Mouse (Mus musculus) Patski (cell line): ENCODE data around the gene Klhl29. TPM values are rescaled to one million over a fixed set of nuclear protein-coding genes. Genes with fewer than 3 reads are reported as not detected.
A peak's percentile ranks its signal among the peaks of the same experiment; 100 is the strongest.

Experiments used
- ATAC-seq: fragments of 100-300 bp; one replicate; pipeline ENCODE4 v1.8.0; 2021
- CTCF ChIA-PET: fragments of 350-600 bp; sonication (Branson Sonifier 250); formaldehyde crosslinking; loops from one replicate; lab custom pipeline; 2022; ENCODE audit warnings: inconsistent platforms; lab: Charles Lee
- POLR2A ChIA-PET: fragments of 350-600 bp; sonication (Branson Sonifier 250); formaldehyde crosslinking; loops from one replicate; lab custom pipeline; 2022; ENCODE audit warnings: antibody characterized with exemption, inconsistent platforms; lab: Charles Lee
- DNase-seq: peaks from one replicate; pipeline ENCODE4 v3.0.0-alpha.2; 2011; ENCODE audit warnings: low read depth, low spot score
- H3K27me3 ChIP-seq: fragments of 371-371 bp; one replicate; pipeline ENCODE4 v1.5.1; 2021
- CTCF ChIP-seq: fragments of 100-300 bp; IDR thresholded peaks from one replicate; pipeline ENCODE4 v1.5.1; 2021
- in situ Hi-C: fragments of 300-500 bp; cut with MboI; formaldehyde crosslinking; loops from 3 replicates; pipeline ENCODE4 v1.11.1; 2018; ENCODE audit warnings: low pct_unique_long_range_greater_than_20kb, mixed read lengths
- polyA plus RNA-seq: library from polyadenylated mRNA; unstranded; gene quantifications from one replicate; pipeline ENCODE4 v1.2.3, GENCODE M21; 2021

Klhl29 gene
- polyA plus RNA-seq, 1 experiment from 2014 or later, result 16.8 TPM

- TF ChIP-seq CTCF, result no peak
- in situ Hi-C loops, result no loop called here
- ChIA-PET CTCF (no interaction called here), POLR2A (no interaction called here)
- no peak for ATAC-seq
- H3K27me3 ChIP-seq, result no peaks in the 10 kb centered on the region
- no peak for DNase-seq
These were observed 192.9 kb downstream of the Klhl29 start for GRCm38 (mm10) chr12:5182586-5182985.

- H3K27me3 ChIP-seq, result no peaks in the 10 kb centered on the region
- in situ Hi-C loops, result no loop called here
- CTCF ChIA-PET, result no interaction called here
- no peak for TF ChIP-seq CTCF
- POLR2A ChIA-PET, result no interaction called here
- ATAC-seq, result peak; percentile 63
- no peak for DNase-seq
These were observed 193.3 kb downstream of the Klhl29 start for GRCm38 (mm10) chr12:5182165-5182564.

GRCm38 (mm10) chr12:5176716-5177341 lies 198.7 kb downstream of the Klhl29 start:
- ChIA-PET POLR2A (no interaction called here), CTCF (interaction anchor here (1.2 to 1.4 kb wide), 2 partner anchors 10 to 170 kb away, joined by 3 to 4 read pairs; no protein-coding TSS in a partner anchor)
- TF ChIP-seq CTCF, result no peak
- peak; percentile 92 for ATAC-seq
- H3K27me3 ChIP-seq, result no peaks in the 10 kb centered on the region
- in situ Hi-C loops, result no loop called here
- peak; percentile 64 for DNase-seq

GRCm38 (mm10) chr12:5166141-5166540 lies 209.3 kb downstream of the Klhl29 start:
- CTCF ChIA-PET, result no interaction called here
- TF ChIP-seq CTCF, result no peak
- DNase-seq, result no peak
- H3K27me3 ChIP-seq, result no peaks in the 10 kb centered on the region
- ATAC-seq, result no peak
- in situ Hi-C loops, result no loop called here
- POLR2A ChIA-PET, result no interaction called here

- no peaks in the 10 kb centered on the region for H3K27me3 ChIP-seq
- no peak for ATAC-seq
- POLR2A ChIA-PET, result no interaction called here
- in situ Hi-C loops, result no loop called here
- CTCF ChIA-PET, result no interaction called here
- DNase-seq, result no peak
- no peak for TF ChIP-seq CTCF
These were observed 210.1 kb downstream of the Klhl29 start for GRCm38 (mm10) chr12:5165411-5165810.

GRCm38 (mm10) chr12:5162672-5163071 lies 212.8 kb downstream of the Klhl29 start:
- TF ChIP-seq CTCF, result no peak
- ChIA-PET POLR2A (no interaction called here), CTCF (no interaction called here)
- DNase-seq (no peak), ATAC-seq (no peak)
- H3K27me3 ChIP-seq, result no peaks in the 10 kb centered on the region
- in situ Hi-C loops, result no loop called here

- ChIA-PET POLR2A (no interaction called here), CTCF (no interaction called here)
- DNase-seq, result no peak
- no peak for TF ChIP-seq CTCF
- in situ Hi-C loops, result no loop called here
- peak; percentile 35 for ATAC-seq
- H3K27me3 ChIP-seq, result no peaks in the 10 kb centered on the region
These were observed 213.9 kb downstream of the Klhl29 start for GRCm38 (mm10) chr12:5161631-5162030.

- DNase-seq, result no peak
- ChIA-PET CTCF (no interaction called here), POLR2A (no interaction called here)
- TF ChIP-seq CTCF, result no peak
- H3K27me3 ChIP-seq, result no peaks in the 10 kb centered on the region
- in situ Hi-C loops, result no loop called here
- no peak for ATAC-seq
These were observed 217.5 kb downstream of the Klhl29 start for GRCm38 (mm10) chr12:5157931-5158481.

- ATAC-seq, result no peak
- POLR2A ChIA-PET, result no interaction called here
- in situ Hi-C loops, result no loop called here
These were observed 218.3 kb downstream of the Klhl29 start for GRCm38 (mm10) chr12:5157021-5157681.

GRCm38 (mm10) chr12:5155177-5155576 lies 220.3 kb downstream of the Klhl29 start:
- POLR2A ChIA-PET, result no interaction called here
- CTCF ChIA-PET, result no interaction called here

More at GRCm38 (mm10) chr12:5157021-5157681, 218.3 kb downstream of the Klhl29 start:
- CTCF ChIA-PET, result no interaction called here
- no peak for DNase-seq
- no peaks in the 10 kb centered on the region for H3K27me3 ChIP-seq
- no peak for TF ChIP-seq CTCF

GRCm38 (mm10) chr12:5151859-5152258 lies 223.6 kb downstream of the Klhl29 start:
- in situ Hi-C loops, result no loop called here
- no peak for DNase-seq
- H3K27me3 ChIP-seq, result no peaks in the 10 kb centered on the region
- CTCF ChIA-PET, result interaction anchor here (0.8 kb wide), 1 partner anchor 8 kb away, joined by 3 read pairs; no protein-coding TSS in a partner anchor
- no peak for ATAC-seq
- POLR2A ChIA-PET, result no interaction called here
- TF ChIP-seq CTCF, result no peak

More at GRCm38 (mm10) chr12:5155177-5155576, 220.3 kb downstream of the Klhl29 start:
- H3K27me3 ChIP-seq, result no peaks in the 10 kb centered on the region
- ATAC-seq (no peak), DNase-seq (no peak)
- in situ Hi-C loops, result no loop called here
- TF ChIP-seq CTCF, result no peak
